Mouse (Mus musculus) ES-Bruce4 (cell line): ENCODE measurements around the gene Tbl3.

ENCODE experiments used
- CTCF ChIP-seq: IDR thresholded peaks from one replicate; pipeline ENCODE4 v1.8.1; 2011; ENCODE audit warnings: low read depth, low read length
- POLR2A ChIP-seq: IDR thresholded peaks from one replicate; pipeline ENCODE4 v1.8.1; 2011; ENCODE audit warnings: low read length; ENCODE audit not compliant: insufficient read depth

DNA sequence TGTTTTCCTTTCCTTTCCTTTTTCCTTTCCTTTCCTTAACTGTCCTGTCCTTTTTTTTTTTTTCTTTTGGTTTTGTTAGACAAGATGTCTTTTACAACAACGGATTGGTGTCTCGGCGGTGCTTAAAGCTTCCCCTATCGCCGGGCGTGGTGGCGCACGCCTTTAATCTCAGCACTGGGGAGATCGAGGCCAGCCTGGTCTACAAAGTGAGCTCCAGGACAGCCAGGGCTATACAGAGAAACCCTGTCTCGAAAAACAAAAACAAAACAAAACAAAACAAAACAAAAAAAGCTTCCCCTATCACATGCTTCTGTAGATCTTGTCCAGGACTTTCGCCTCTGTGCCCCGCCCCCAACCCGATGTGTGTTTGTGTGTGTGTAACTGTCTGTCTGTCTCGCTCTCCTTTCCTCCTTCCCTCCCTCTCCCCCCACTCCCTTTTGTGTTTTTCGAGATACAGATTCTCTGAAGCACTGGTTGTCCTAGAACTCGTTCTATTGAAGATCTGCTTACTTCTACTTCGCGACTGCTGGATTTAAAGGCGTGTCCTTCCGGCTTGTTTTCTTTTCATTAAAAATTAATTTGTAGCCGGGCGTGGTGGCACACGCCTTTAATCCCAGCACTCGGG, 453 bp upstream of the Tbl3 start:
- TF ChIP-seq CTCF (no peak), POLR2A (no peak)
